Mouse (Mus musculus) myocyte (in vitro differentiated cells): Measurements from ENCODE around the gene Samd4.

Experiments
- POLR2A ChIP-seq: IDR thresholded peaks from one replicate; pipeline ENCODE4 v1.6.1; 2011; ENCODE audit warnings: low read depth, mild to moderate bottlenecking, control low read depth, moderate library complexity; ENCODE audit not compliant: insufficient read length
- REST ChIP-seq: IDR thresholded peaks from one replicate; pipeline ENCODE4 v1.6.1; 2011; ENCODE audit warnings: mild to moderate bottlenecking, control low read depth, moderate library complexity; ENCODE audit not compliant: insufficient read depth, insufficient read length
- TCF12 ChIP-seq: IDR thresholded peaks from one replicate; pipeline ENCODE4 v1.6.1; 2011; ENCODE audit warnings: mild to moderate bottlenecking, control low read depth; ENCODE audit not compliant: poor library complexity, insufficient read depth, severe bottlenecking
- TCF3 ChIP-seq: IDR thresholded peaks from one replicate; pipeline ENCODE4 v1.6.1; 2011; ENCODE audit warnings: low read depth, control low read depth; ENCODE audit not compliant: insufficient read length
- USF1 ChIP-seq: IDR thresholded peaks from one replicate; pipeline ENCODE4 v1.6.1; 2011; ENCODE audit warnings: low read depth, mild to moderate bottlenecking, control low read depth, moderate library complexity

- TF ChIP-seq POLR2A (no peak), USF1 (no peak), TCF3 (no peak), TCF12 (no peak), REST (no peak)
These were observed 1.7 kb upstream of the Samd4 start for GRCm38 (mm10) chr14:46880935-46881334.
